Mouse (Mus musculus): ENCODE data around the gene Slc50a1. TPM values are rescaled to one million over a fixed set of nuclear protein-coding genes. Genes with fewer than 3 reads are reported as not detected.

The Slc50a1 gene
- polyA plus RNA-seq, 1 experiment from 2014 or later: 34.7 TPM

GRCm38 (mm10) chr3:89259076-89259475 is 11.3 kb downstream of the Slc50a1 start, which contains the start of gene Dpm3:
Gene Dpm3, plus strand, starts transcription at chr3:89259358.
- Histone ChIP-seq H3K4me3 (ENCODE audit: low read depth, low read length) (no peak within 1 kb of the TSS), H3K4me2 (no peak within 1 kb of the TSS), H3K36me3 (ENCODE audit: control insufficient read depth, insufficient read depth, low read length) (no peaks in the 10 kb centered on the region), H3K27ac (ENCODE audit: low read depth, low read length) (no peak within 1 kb of the TSS), H3K9ac (ENCODE audit: low read length) (no peak within 1 kb of the TSS), H3K27me3 (ENCODE audit: control insufficient read depth, insufficient read depth, low read length) (no peaks in the 10 kb centered on the region), H3K4me1 (ENCODE audit: control insufficient read depth, insufficient read depth, low read length) (no peaks in the 10 kb centered on the region), H3K9me3 (ENCODE audit: control insufficient read depth, low read length) (no peaks in the 10 kb centered on the region)
- 61% methylated on average over 7 of the region's 7 CpGs for WGBS
- DNase-seq (ENCODE audit: low spot score, missing footprints) (no peak), ATAC-seq (ENCODE audit: low FRiP score) (no peak)

- Histone ChIP-seq H3K4me2 (no peak overlapping the region), H3K4me1 (ENCODE audit: control insufficient read depth, insufficient read depth, low read length) (peaks cover 6% of the 10 kb centered on the region; the same call in 1 of the 2 replicates), H3K9ac (ENCODE audit: low read length) (no peak overlapping the region), H3K27ac (ENCODE audit: low read depth, low read length) (no peak overlapping the region), H3K36me3 (ENCODE audit: control insufficient read depth, insufficient read depth, low read length) (no peaks in the 10 kb centered on the region), H3K9me3 (ENCODE audit: control insufficient read depth, low read length) (no peaks in the 10 kb centered on the region), H3K4me3 (ENCODE audit: low read depth, low read length) (no peak overlapping the region), H3K27me3 (ENCODE audit: control insufficient read depth, insufficient read depth, low read length) (peaks cover 2% of the 10 kb centered on the region; the same call in 1 of the 2 replicates)
- no peak for DNase-seq (ENCODE audit: low spot score, missing footprints)
- WGBS: 83% methylated on average over 5 of the region's 5 CpGs
- no peak for ATAC-seq (ENCODE audit: low FRiP score)
Observed at GRCm38 (mm10) chr3:89256177-89256576, 14.2 kb downstream of the Slc50a1 start.

GRCm38 (mm10) chr3:89254994-89255393 is 15.4 kb downstream of the Slc50a1 start:
- DNase-seq (ENCODE audit: low spot score, missing footprints) (no peak), ATAC-seq (ENCODE audit: low FRiP score) (no peak)
- Histone ChIP-seq H3K4me1 (ENCODE audit: control insufficient read depth, insufficient read depth, low read length) (peaks cover 10% of the 10 kb centered on the region; the same call in 1 of the 2 replicates), H3K4me2 (no peak overlapping the region), H3K9me3 (ENCODE audit: control insufficient read depth, low read length) (no peaks in the 10 kb centered on the region), H3K4me3 (ENCODE audit: low read depth, low read length) (no peak overlapping the region), H3K36me3 (ENCODE audit: control insufficient read depth, insufficient read depth, low read length) (no peaks in the 10 kb centered on the region), H3K27me3 (ENCODE audit: control insufficient read depth, insufficient read depth, low read length) (peaks cover 2% of the 10 kb centered on the region; the same call in 1 of the 2 replicates), H3K9ac (ENCODE audit: low read length) (no peak overlapping the region), H3K27ac (ENCODE audit: low read depth, low read length) (no peak overlapping the region)
- 91% methylated on average over 5 of the region's 5 CpGs for WGBS

- Histone ChIP-seq H3K27me3 (ENCODE audit: control insufficient read depth, insufficient read depth, low read length) (peaks cover 2% of the 10 kb centered on the region; the same call in 1 of the 2 replicates), H3K36me3 (ENCODE audit: control insufficient read depth, insufficient read depth, low read length) (no peaks in the 10 kb centered on the region), H3K27ac (ENCODE audit: low read depth, low read length) (no peak overlapping the region), H3K4me3 (ENCODE audit: low read depth, low read length) (no peak overlapping the region), H3K9ac (ENCODE audit: low read length) (peak overlapping the region; percentile 36), H3K9me3 (ENCODE audit: control insufficient read depth, low read length) (no peaks in the 10 kb centered on the region), H3K4me2 (no peak overlapping the region), H3K4me1 (ENCODE audit: control insufficient read depth, insufficient read depth, low read length) (peaks cover 18% of the 10 kb centered on the region)
- DNase-seq (ENCODE audit: low spot score, missing footprints): no peak
- 5% methylated on average over 17 of the region's 17 CpGs for WGBS
- ATAC-seq (ENCODE audit: low FRiP score): no peak
Observed at GRCm38 (mm10) chr3:89251365-89251895, 18.9 kb downstream of the Slc50a1 start.

GRCm38 (mm10) chr3:89250435-89251040 is 19.8 kb downstream of the Slc50a1 start:
- no peak overlapping the region for H3K4me3 ChIP-seq (ENCODE audit: low read depth, low read length)
- H3K4me1 ChIP-seq (ENCODE audit: control insufficient read depth, insufficient read depth, low read length): peaks cover 21% of the 10 kb centered on the region
- peaks cover 2% of the 10 kb centered on the region; the same call in 1 of the 2 replicates for H3K27me3 ChIP-seq (ENCODE audit: control insufficient read depth, insufficient read depth, low read length)
- no peak overlapping the region for H3K27ac ChIP-seq (ENCODE audit: low read depth, low read length)
- no peaks in the 10 kb centered on the region for H3K9me3 ChIP-seq (ENCODE audit: control insufficient read depth, low read length)
- WGBS: 24% methylated on average over 7 of the region's 7 CpGs
- ATAC-seq (ENCODE audit: low FRiP score): no peak
- H3K9ac ChIP-seq (ENCODE audit: low read length): no peak overlapping the region
- no peak overlapping the region for H3K4me2 ChIP-seq
- no peak for DNase-seq (ENCODE audit: low spot score, missing footprints)
- H3K36me3 ChIP-seq (ENCODE audit: control insufficient read depth, insufficient read depth, low read length): no peaks in the 10 kb centered on the region

GRCm38 (mm10) chr3:89247466-89247865 is 22.9 kb downstream of the Slc50a1 start:
- WGBS: 87% methylated on average over 4 of the region's 4 CpGs
- DNase-seq (ENCODE audit: low spot score, missing footprints): no peak
- H3K27ac ChIP-seq (ENCODE audit: low read depth, low read length): no peak overlapping the region
- H3K9ac ChIP-seq (ENCODE audit: low read length): peak overlapping the region; percentile 83; the same call in 1 of the 2 replicates
- H3K4me3 ChIP-seq (ENCODE audit: low read depth, low read length): peak overlapping the region; percentile 80
- peak overlapping the region; percentile 85 for H3K4me2 ChIP-seq
- peaks cover 40% of the 10 kb centered on the region for H3K4me1 ChIP-seq (ENCODE audit: control insufficient read depth, insufficient read depth, low read length)
- H3K27me3 ChIP-seq (ENCODE audit: control insufficient read depth, insufficient read depth, low read length): peaks cover 2% of the 10 kb centered on the region; the same call in 1 of the 2 replicates
- H3K36me3 ChIP-seq (ENCODE audit: control insufficient read depth, insufficient read depth, low read length): no peaks in the 10 kb centered on the region
- H3K9me3 ChIP-seq (ENCODE audit: control insufficient read depth, low read length): no peaks in the 10 kb centered on the region
- no peak for ATAC-seq (ENCODE audit: low FRiP score)

- Histone ChIP-seq H3K27ac (ENCODE audit: low read depth, low read length) (peak within 1 kb of the TSS; percentile 53), H3K27me3 (ENCODE audit: control insufficient read depth, insufficient read depth, low read length) (no peaks in the 10 kb centered on the region; the same call in 1 of the 2 replicates), H3K9ac (ENCODE audit: low read length) (peak within 1 kb of the TSS; percentile 83), H3K4me2 (peak within 1 kb of the TSS; percentile 85), H3K9me3 (ENCODE audit: control insufficient read depth, low read length) (no peaks in the 10 kb centered on the region), H3K4me1 (ENCODE audit: control insufficient read depth, insufficient read depth, low read length) (peaks cover 37% of the 10 kb centered on the region), H3K4me3 (ENCODE audit: low read depth, low read length) (peak within 1 kb of the TSS; percentile 80), H3K36me3 (ENCODE audit: control insufficient read depth, insufficient read depth, low read length) (no peaks in the 10 kb centered on the region)
- ATAC-seq (ENCODE audit: low FRiP score) (peak; percentile 67), DNase-seq (ENCODE audit: low spot score, missing footprints) (peak; percentile 98)
- WGBS: 1% methylated on average over 42 of the region's 42 CpGs
Observed at GRCm38 (mm10) chr3:89246261-89247100, 23.9 kb downstream of the Slc50a1 start, which contains the start of gene Trim46. Gene Trim46, minus strand, starts transcription at chr3:89246309.

GRCm38 (mm10) chr3:89245688-89246171 is 24.6 kb downstream of the Slc50a1 start, which contains the start of gene Krtcap2:
Gene Krtcap2, plus strand, starts transcription at chr3:89245966.
- peaks cover 30% of the 10 kb centered on the region for H3K4me1 ChIP-seq (ENCODE audit: control insufficient read depth, insufficient read depth, low read length)
- no peak for DNase-seq (ENCODE audit: low spot score, missing footprints)

More at GRCm38 (mm10) chr3:89245688-89246171, 24.6 kb downstream of the Slc50a1 start, which contains the start of gene Krtcap2:
- no peaks in the 10 kb centered on the region for H3K9me3 ChIP-seq (ENCODE audit: control insufficient read depth, low read length)
- peak within 1 kb of the TSS; percentile 80 for H3K4me3 ChIP-seq (ENCODE audit: low read depth, low read length)
- H3K27me3 ChIP-seq (ENCODE audit: control insufficient read depth, insufficient read depth, low read length): no peaks in the 10 kb centered on the region; the same call in 1 of the 2 replicates
- H3K9ac ChIP-seq (ENCODE audit: low read length): peak within 1 kb of the TSS; percentile 83
- peak; percentile 40 for ATAC-seq (ENCODE audit: low FRiP score)
- H3K36me3 ChIP-seq (ENCODE audit: control insufficient read depth, insufficient read depth, low read length): no peaks in the 10 kb centered on the region
- H3K27ac ChIP-seq (ENCODE audit: low read depth, low read length): peak within 1 kb of the TSS; percentile 53
- H3K4me2 ChIP-seq: peak within 1 kb of the TSS; percentile 85
- 5% methylated on average over 20 of the region's 20 CpGs for WGBS

Measured in midbrain, embryonic 11.5 days (tissue).